Mouse (Mus musculus) kidney, adult 2 months (tissue): ENCODE measurements around the gene Col6a5.

Experiments used
- CTCF ChIP-seq: fragments of 200-500 bp; conservative IDR thresholded peaks from 2 replicates; pipeline ENCODE4 v1.5.1; 2011; ENCODE audit warnings: low read depth, mild to moderate bottlenecking, control low read depth, low read length, moderate library complexity, mixed read lengths; ENCODE audit not compliant: insufficient read depth, insufficient read length
- POLR2A ChIP-seq: fragments of 200-500 bp; IDR thresholded peaks from one replicate; pipeline ENCODE4 v1.6.1; 2011; ENCODE audit warnings: low read depth, low read length, control low read depth

DNA sequence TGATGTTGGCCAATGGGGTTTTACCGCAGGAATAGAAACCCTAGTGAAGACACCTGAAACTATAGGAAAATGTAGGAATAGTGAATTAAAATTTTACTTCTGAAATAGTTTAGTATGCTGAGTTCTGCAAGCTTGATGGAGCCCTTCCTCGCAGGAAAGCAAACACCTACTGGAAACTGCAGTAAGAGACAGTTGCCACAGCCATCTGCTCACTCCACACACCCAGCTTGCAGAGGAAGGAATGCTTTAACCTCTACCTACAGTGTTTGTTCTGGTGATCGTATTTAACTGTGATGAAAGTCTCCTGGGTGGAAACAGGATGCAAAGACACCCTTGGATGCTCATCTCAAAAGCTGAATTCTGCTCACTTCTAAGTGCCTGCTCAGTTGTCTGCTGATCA is 12.9 kb downstream of the Col6a5 start:
- TF ChIP-seq CTCF, result no peak
- no peak for TF ChIP-seq POLR2A
